7 mouse cellular contexts compared by ENCODE assay signal in the genomic region with DNA sequence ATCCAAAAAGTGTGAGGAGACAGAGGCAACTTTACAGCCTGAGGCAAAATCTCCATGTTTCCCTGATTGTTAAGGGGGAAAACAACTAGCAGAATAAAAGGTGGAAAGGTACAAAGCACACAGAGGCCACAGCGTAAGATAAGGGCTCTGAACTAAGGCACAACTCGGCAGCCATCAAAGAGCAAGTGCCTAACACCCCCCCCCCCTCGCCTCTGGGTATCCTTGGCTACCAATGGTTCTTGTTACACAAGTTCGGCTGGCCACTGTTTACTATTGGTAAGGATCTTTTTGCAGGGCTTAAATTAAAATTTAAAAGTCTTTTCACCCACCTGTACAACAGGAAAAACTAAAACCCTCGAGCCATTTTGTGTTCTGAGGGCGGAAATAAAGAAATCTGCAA. TPM values are rescaled to one million over a fixed set of nuclear protein-coding genes. Genes with fewer than 3 reads are reported as not detected.
DNase-seq lines count a peak whose midpoint lies in the region; ATAC-seq and TF ChIP-seq lines count a peak whose summit lies in the region.

No protein-coding gene starts in this region.

- no peaks in the 10 kb centered on the region for H3K4me1 ChIP-seq in neural tube, embryonic 11.5 days (ENCODE audit: control insufficient read depth, insufficient read depth, low read length)
- no peaks in the 10 kb centered on the region for H3K4me1 ChIP-seq in embryonic facial prominence, embryonic 13.5 days
- peaks cover 3% of the 10 kb centered on the region; the same call in 1 of the 2 replicates for H3K4me1 ChIP-seq in limb, embryonic 13.5 days
- no peaks in the 10 kb centered on the region for H3K4me1 ChIP-seq in stomach, postnatal 0 days (replicated peaks; ENCODE audit: control insufficient read depth, insufficient read depth)

- no peak overlapping the region for H3K27ac ChIP-seq in neural tube, embryonic 11.5 days (ENCODE audit: low read depth, low read length)
- H3K27ac ChIP-seq in embryonic facial prominence, embryonic 13.5 days, result no peak overlapping the region
- H3K27ac ChIP-seq in limb, embryonic 13.5 days, result no peak overlapping the region
- no peak overlapping the region for H3K27ac ChIP-seq in stomach, postnatal 0 days (replicated peaks)

- no peak for TF ChIP-seq CTCF in stomach, postnatal 0 days (IDR thresholded peaks at IDR 0.05; ENCODE audit: low read depth)

- peak overlapping the region; percentile 27 for H3K4me2 ChIP-seq in neural tube, embryonic 11.5 days (ENCODE audit: low read depth)
- peak overlapping the region; percentile 65 for H3K4me2 ChIP-seq in embryonic facial prominence, embryonic 13.5 days
- peak overlapping the region; percentile 69 for H3K4me2 ChIP-seq in limb, embryonic 13.5 days (replicated peaks)
- peak overlapping the region; percentile 53 for H3K4me2 ChIP-seq in stomach, postnatal 0 days (replicated peaks; ENCODE audit: low read depth)

- no peak for ATAC-seq in neural tube, embryonic 11.5 days (ENCODE audit: insufficient read depth, low FRiP score, low TSS enrichment)
- no peak for ATAC-seq in embryonic facial prominence, embryonic 13.5 days (ENCODE audit: insufficient number of reproducible peaks, insufficient read depth, low FRiP score, low TSS enrichment, low read depth)
- ATAC-seq in limb, embryonic 13.5 days (ENCODE audit: low FRiP score, low read depth), result no peak
- no peak for ATAC-seq in stomach, postnatal 0 days (ENCODE audit: low FRiP score, low TSS enrichment)

- H3K36me3 ChIP-seq in neural tube, embryonic 11.5 days (ENCODE audit: control insufficient read depth, insufficient read depth, low read length), result no peaks in the 10 kb centered on the region
- H3K36me3 ChIP-seq in embryonic facial prominence, embryonic 13.5 days, result peaks cover 7% of the 10 kb centered on the region; the same call in 1 of the 2 replicates
- H3K36me3 ChIP-seq in limb, embryonic 13.5 days, result no peaks in the 10 kb centered on the region; the same call in 1 of the 2 replicates
- H3K36me3 ChIP-seq in stomach, postnatal 0 days (ENCODE audit: control insufficient read depth, insufficient read depth, low read length), result no peaks in the 10 kb centered on the region

- DNase-seq in neural tube, embryonic 11.5 days (ENCODE audit: low spot score), result no peak
- DNase-seq in neural tube, embryonic 10.5 days (ENCODE audit: extremely low spot score, low spot score), result no peak
- DNase-seq in stomach, postnatal 0 days (ENCODE audit: low spot score), result peak; percentile 61
- no peak for DNase-seq in adrenal gland, postnatal 25 days
- DNase-seq in spleen, postnatal 10 days (ENCODE audit: low spot score in 2 of 2), result no peak

- H3K4me3 ChIP-seq in neural tube, embryonic 11.5 days (ENCODE audit: low read depth, low read length), result no peak overlapping the region
- peak overlapping the region; percentile 60 for H3K4me3 ChIP-seq in embryonic facial prominence, embryonic 13.5 days
- peak overlapping the region; percentile 63 for H3K4me3 ChIP-seq in limb, embryonic 13.5 days
- H3K4me3 ChIP-seq in stomach, postnatal 0 days (ENCODE audit: low read depth, low read length), result peak overlapping the region; percentile 19; the same call in 1 of the 2 replicates

- TF ChIP-seq EP300 in stomach, postnatal 0 days (optimal IDR thresholded peaks at IDR 0.05), result no peak

- H3K27me3 ChIP-seq in neural tube, embryonic 11.5 days (ENCODE audit: control insufficient read depth, insufficient read depth, low read length), result 0 out of 2 replicates have a peak, but pooled peaks cover 3% of the 10 kb centered on the region
- peaks cover 17% of the 10 kb centered on the region for H3K27me3 ChIP-seq in embryonic facial prominence, embryonic 13.5 days
- H3K27me3 ChIP-seq in limb, embryonic 13.5 days, result peaks cover 14% of the 10 kb centered on the region; the same call in 1 of the 2 replicates
- H3K27me3 ChIP-seq in stomach, postnatal 0 days (ENCODE audit: control insufficient read depth, insufficient read depth, low read length), result no peaks in the 10 kb centered on the region

- no peak overlapping the region for H3K9ac ChIP-seq in neural tube, embryonic 11.5 days (ENCODE audit: low read length)
- H3K9ac ChIP-seq in embryonic facial prominence, embryonic 13.5 days, result no peak overlapping the region
- no peak overlapping the region for H3K9ac ChIP-seq in limb, embryonic 13.5 days
- no peak overlapping the region for H3K9ac ChIP-seq in stomach, postnatal 0 days (ENCODE audit: low read length)

- 33% methylated on average over 6 of the region's 6 CpGs for WGBS in neural tube, embryonic 11.5 days
- WGBS in embryonic facial prominence, embryonic 13.5 days, result 35% methylated on average over 6 of the region's 6 CpGs
- 24% methylated on average over 6 of the region's 6 CpGs for WGBS in limb, embryonic 13.5 days
- WGBS in stomach, postnatal 0 days, result 32% methylated on average over 6 of the region's 6 CpGs

- no peaks in the 10 kb centered on the region for H3K9me3 ChIP-seq in neural tube, embryonic 11.5 days (ENCODE audit: control insufficient read depth, low read length)
- H3K9me3 ChIP-seq in embryonic facial prominence, embryonic 13.5 days, result no peaks in the 10 kb centered on the region
- H3K9me3 ChIP-seq in limb, embryonic 13.5 days, result no peaks in the 10 kb centered on the region
- no peaks in the 10 kb centered on the region for H3K9me3 ChIP-seq in stomach, postnatal 0 days (ENCODE audit: control insufficient read depth, low read length)

RNA-seq across cellular contexts. Expression of gene Pdha1, which starts 2.5 kb away (rescaled TPM):
- 110 and 113 TPM in 2 replicates for polyA plus RNA-seq in neural tube, embryonic 11.5 days (2014; fragmentation: Nextera tagmentation; extraction: Ambion mirVana)
- polyA plus RNA-seq in embryonic facial prominence, embryonic 13.5 days (2015; fragmentation: Nextera tagmentation; extraction: Ambion mirVana), result 99.2 and 108 TPM in 2 replicates
- polyA plus RNA-seq in limb, embryonic 13.5 days (2015; fragmentation: Nextera tagmentation; extraction: Ambion mirVana), result 100 and 102 TPM in 2 replicates
- 109 TPM in 2 replicates for polyA plus RNA-seq in stomach, postnatal 0 days (2015; fragmentation: Nextera tagmentation; extraction: Ambion mirVana)
- 268 and 277 TPM in 2 replicates for total RNA-seq in adrenal gland, postnatal 25 days (2021)
